Mouse (Mus musculus) cortical plate, adult 2 months (tissue): ENCODE measurements around the gene Ceacam15.

Experiments used
- CTCF ChIP-seq: fragments of 200-500 bp; IDR thresholded peaks from 2 replicates; pipeline ENCODE4 v1.5.1; 2011; ENCODE audit warnings: mild to moderate bottlenecking, control low read depth, low read length; ENCODE audit not compliant: insufficient read depth; ENCODE audit errors: extremely low read depth
- POLR2A ChIP-seq: fragments of 200-500 bp; IDR thresholded peaks from 2 replicates; pipeline ENCODE4 v1.6.1; 2011; ENCODE audit warnings: mild to moderate bottlenecking, low read length, control low read depth; ENCODE audit not compliant: insufficient read depth; ENCODE audit errors: extremely low read depth

- TF ChIP-seq CTCF (no peak), POLR2A (no peak)
Observed at GRCm38 (mm10) chr7:16708244-16708643, 32.7 kb upstream of the Ceacam15 start.
